Mouse (Mus musculus): ENCODE measurements at regions not wholly inside any gene's neighbourhood (a gene's known extent, or its start where the extent isn't known, plus 50 kb on each side); places are given as distances from the start of the nearest gene placed in this dataset.

DNA sequence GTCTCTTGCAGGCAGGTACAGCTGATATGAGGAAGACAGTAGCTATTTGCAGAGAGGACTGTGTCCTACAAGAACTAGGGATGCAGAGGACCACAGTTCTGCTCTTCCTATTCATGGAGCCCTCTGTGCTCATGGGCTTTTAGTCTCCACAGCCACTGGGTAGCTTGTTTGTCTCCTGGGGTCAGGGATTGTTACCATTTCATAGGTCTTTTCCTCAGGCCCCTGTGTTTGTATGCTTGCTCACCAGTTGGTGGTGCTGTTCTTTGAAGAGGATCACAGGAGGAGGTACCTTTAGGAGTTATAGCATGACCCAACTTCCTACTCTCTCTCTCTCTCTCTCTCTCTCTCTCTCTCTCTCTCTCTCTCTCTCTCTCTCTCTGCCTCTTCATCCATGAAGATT lies 114.7 kb upstream of the Eef2kmt start:
- TF ChIP-seq MAFK (IDR thresholded peaks at IDR 0.05; ENCODE audit: borderline replicate concordance, low read depth, low read length) = no peak
- TF ChIP-seq HCFC1 (IDR thresholded peaks at IDR 0.05; ENCODE audit: low read depth, low read length) = no peak
- TF ChIP-seq MYB (IDR thresholded peaks at IDR 0.05; ENCODE audit: low read depth, low read length) = no peak
- TF ChIP-seq E2F4 (IDR thresholded peaks at IDR 0.05; ENCODE audit: borderline replicate concordance, low read depth, low read length) = no peak
- TF ChIP-seq USF2 (IDR thresholded peaks at IDR 0.05; ENCODE audit: borderline replicate concordance in 1 of 2, insufficient read depth in 1 of 2, low read depth in 1 of 2, low read length in 2 of 2) = no peak
- TF ChIP-seq POLR2A (IDR thresholded peaks at IDR 0.05; ENCODE audit: control insufficient read depth in 1 of 2, insufficient read depth in 1 of 2, low read depth in 1 of 2, low read length in 2 of 2, poor library complexity in 1 of 2) = no peak
